Mouse (Mus musculus): ENCODE results near the gene Tpi1.
"Not testable (repeated sequence)": the region's sequence is repeated elsewhere in the genome, so short reads cannot be mapped to it uniquely, and the experiment has no call there.

The Tpi1 gene

GRCm38 (mm10) chr6:124807986-124808357 is 6.1 kb downstream of the Tpi1 start:
- no peak for DNase-seq

GRCm38 (mm10) chr6:124807366-124807765 is 6.7 kb downstream of the Tpi1 start:
- no peak for DNase-seq

GRCm38 (mm10) chr6:124806446-124807140 is 7.5 kb downstream of the Tpi1 start:
- DNase-seq = no peak

- DNase-seq = peak; percentile 96
Measured at GRCm38 (mm10) chr6:124805341-124806321, 8.5 kb downstream of the Tpi1 start.

- no peak for DNase-seq
Measured at GRCm38 (mm10) chr6:124804341-124804740, 9.8 kb downstream of the Tpi1 start.

GRCm38 (mm10) chr6:124803691-124804090 is 10.4 kb downstream of the Tpi1 start:
- DNase-seq = not testable (repeated sequence)

GRCm38 (mm10) chr6:124803061-124803460 is 11.0 kb downstream of the Tpi1 start:
- no peak for DNase-seq

- DNase-seq = not testable (repeated sequence)
Measured at GRCm38 (mm10) chr6:124802400-124802799, 11.7 kb downstream of the Tpi1 start.

- no peak for DNase-seq
Measured at GRCm38 (mm10) chr6:124796200-124796599, 17.9 kb downstream of the Tpi1 start.

GRCm38 (mm10) chr6:124795781-124796180 is 18.3 kb downstream of the Tpi1 start:
- DNase-seq = peak; percentile 60

GRCm38 (mm10) chr6:124791911-124792310 is 22.2 kb downstream of the Tpi1 start:
- no peak for DNase-seq

GRCm38 (mm10) chr6:124790121-124790520 is 24.0 kb downstream of the Tpi1 start:
- DNase-seq = no peak

- DNase-seq = no peak
Measured at GRCm38 (mm10) chr6:124789519-124789918, 24.6 kb downstream of the Tpi1 start.

GRCm38 (mm10) chr6:124787722-124788121 is 26.4 kb downstream of the Tpi1 start:
- DNase-seq = no peak

- peak; percentile 25 for DNase-seq
Measured at GRCm38 (mm10) chr6:124786756-124787420, 27.2 kb downstream of the Tpi1 start.

- peak; percentile 53 for DNase-seq
Measured at GRCm38 (mm10) chr6:124782436-124782835, 31.7 kb downstream of the Tpi1 start.

- no peak for DNase-seq
Measured at GRCm38 (mm10) chr6:124780917-124781316, 33.2 kb downstream of the Tpi1 start.

GRCm38 (mm10) chr6:124779984-124780416 is 34.1 kb downstream of the Tpi1 start:
- DNase-seq = no peak

- peak; percentile 63 for DNase-seq
Measured at GRCm38 (mm10) chr6:124779222-124779983, 34.7 kb downstream of the Tpi1 start, which contains the start of gene Lrrc23. TSS of gene Lrrc23 (minus strand) at chr6:124779727.

- no peak for DNase-seq
Measured at GRCm38 (mm10) chr6:124770511-124770910, 43.6 kb downstream of the Tpi1 start.

- DNase-seq = no peak
Measured at GRCm38 (mm10) chr6:124770013-124770412, 44.1 kb downstream of the Tpi1 start.

- peak; percentile 54 for DNase-seq
Measured at GRCm38 (mm10) chr6:124769101-124769765, 44.9 kb downstream of the Tpi1 start, which contains the start of gene Eno2. TSS of gene Eno2 (minus strand) at chr6:124769673.
